Mouse (Mus musculus): ENCODE measurements around the gene Gm4763. TPM values are rescaled to one million over a fixed set of nuclear protein-coding genes. Genes with fewer than 3 reads are reported as not detected.

Gm4763 gene
- total and polyA plus RNA-seq, 3 experiments = not detected

DNA sequence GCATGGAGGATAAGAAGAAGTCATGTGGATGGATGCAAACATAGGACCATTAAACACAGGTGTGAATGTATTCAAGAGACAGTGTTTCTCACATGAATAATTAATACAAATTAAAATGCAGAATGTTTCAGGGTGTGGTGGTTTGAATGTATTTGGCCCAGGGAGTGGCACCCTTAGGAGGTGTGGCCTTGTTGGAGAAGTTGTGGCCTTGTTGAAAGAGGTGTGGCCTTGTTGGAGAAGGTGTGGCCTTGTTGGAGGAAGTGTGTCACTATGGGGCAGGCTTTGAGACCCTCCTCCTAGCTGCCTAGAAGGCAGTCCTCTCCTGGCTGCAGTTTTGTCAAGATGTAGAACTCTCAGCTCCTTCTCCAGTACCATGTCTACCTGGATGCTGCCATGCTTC lies 44.7 kb upstream of the Gm4763 start:
- Histone ChIP-seq H3K9ac (ENCODE audit: control insufficient read depth, low read depth, low read length, poor library complexity, severe bottlenecking) (no peak overlapping the region), H3K4me1 (ENCODE audit: control insufficient read depth in 1 of 2, insufficient read depth in 2 of 2, low read length in 2 of 2) (peaks cover 0 to 4% of the 10 kb centered on the region in 2 experiments; a peak in 2 of 4 replicates), H3K4me3 (ENCODE audit: control insufficient read depth in 1 of 2, insufficient read depth in 1 of 2, low read depth in 2 of 2, low read length in 2 of 2) (no peak overlapping the region), H3K79me2 (ENCODE audit: control insufficient read depth, insufficient read depth, low read length, poor library complexity) (no peaks in the 10 kb centered on the region), H3K9me3 (replicated peaks; ENCODE audit: insufficient read depth, low read length) (no peaks in the 10 kb centered on the region), H3K36me3 (ENCODE audit: control insufficient read depth in 1 of 2, insufficient read depth in 2 of 2, low read length in 2 of 2) (no peaks in the 10 kb centered on the region), H3K27me3 (ENCODE audit: control insufficient read depth in 1 of 2, insufficient read depth in 2 of 2, low read length in 2 of 2) (no peaks in the 10 kb centered on the region), H3K27ac (ENCODE audit: control insufficient read depth, low read depth, low read length) (no peak overlapping the region)
- peak; percentile 16 for DNase-seq (ENCODE audit: low read depth, low spot score)
- no peak for TF ChIP-seq ZKSCAN1 (IDR thresholded peaks at IDR 0.05; ENCODE audit: low read depth, low read length)
- TF ChIP-seq TAL1 (IDR thresholded peaks at IDR 0.05; ENCODE audit: low read length) = no peak
- TF ChIP-seq MYC (IDR thresholded peaks at IDR 0.05; ENCODE audit: low read depth, low read length) = no peak
- TF ChIP-seq ZC3H11A (IDR thresholded peaks at IDR 0.05; ENCODE audit: low read depth, low read length) = no peak
- TF ChIP-seq MYB (IDR thresholded peaks at IDR 0.05; ENCODE audit: low read depth, low read length) = no peak
- TF ChIP-seq TCF12 (IDR thresholded peaks at IDR 0.05; ENCODE audit: low read depth, low read length) = no peak
- no peak for TF ChIP-seq USF1 (IDR thresholded peaks at IDR 0.05; ENCODE audit: low read depth, low read length)
- no peak for TF ChIP-seq GATA1 (IDR thresholded peaks at IDR 0.05; ENCODE audit: low read depth, low read length)
- no peak for TF ChIP-seq NRF1 (IDR thresholded peaks at IDR 0.05; ENCODE audit: insufficient read depth, low read depth, low read length, poor library complexity, severe bottlenecking)
- TF ChIP-seq MAZ (IDR thresholded peaks at IDR 0.05; ENCODE audit: low read depth, low read length) = no peak
- no peak for TF ChIP-seq CHD1 (IDR thresholded peaks at IDR 0.05; ENCODE audit: low read depth, low read length)
- no peak for TF ChIP-seq CHD2 (IDR thresholded peaks at IDR 0.05; ENCODE audit: low read length)
- no peak for TF ChIP-seq RAD21 (IDR thresholded peaks at IDR 0.05; ENCODE audit: low read depth, low read length)
- no peak for TF ChIP-seq GABPA (IDR thresholded peaks at IDR 0.05; ENCODE audit: low read depth, low read length)
- no peak for TF ChIP-seq E2F4 (IDR thresholded peaks at IDR 0.05; ENCODE audit: borderline replicate concordance, low read depth, low read length)
- TF ChIP-seq ZMIZ1 (IDR thresholded peaks at IDR 0.05; ENCODE audit: low read depth, low read length) = no peak
- no peak for TF ChIP-seq USF2 (IDR thresholded peaks at IDR 0.05; ENCODE audit: borderline replicate concordance in 1 of 2, insufficient read depth in 1 of 2, low read depth in 1 of 2, low read length in 2 of 2)

DNA sequence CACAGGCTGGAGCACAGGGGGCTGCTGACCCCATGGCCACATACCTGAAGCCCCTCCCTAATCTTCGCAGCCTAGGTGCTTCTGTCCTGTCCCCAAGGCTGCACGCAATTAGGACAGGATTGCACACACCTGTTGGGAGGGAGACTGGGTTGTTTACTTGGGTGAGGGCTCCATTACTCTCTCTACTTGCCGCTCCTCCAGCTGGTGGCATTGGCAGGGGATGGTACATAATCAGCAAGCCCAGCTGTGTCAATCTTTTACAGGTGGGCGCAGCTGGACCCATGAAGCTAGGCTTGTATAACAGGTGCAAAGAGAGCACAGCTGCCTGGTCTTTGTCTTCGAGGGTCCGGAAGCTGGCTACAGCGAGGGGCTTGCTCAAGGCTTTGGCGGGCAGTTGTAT lies 35.9 kb upstream of the Gm4763 start:
- no peaks in the 10 kb centered on the region for H3K9me3 ChIP-seq (replicated peaks; ENCODE audit: insufficient read depth, low read length)
- H3K27ac ChIP-seq (ENCODE audit: control insufficient read depth, low read depth, low read length) = no peak overlapping the region
- H3K4me1 ChIP-seq (ENCODE audit: control insufficient read depth in 1 of 2, insufficient read depth in 2 of 2, low read length in 2 of 2) = no peaks in the 10 kb centered on the region
- no peaks in the 10 kb centered on the region for H3K79me2 ChIP-seq (ENCODE audit: control insufficient read depth, insufficient read depth, low read length, poor library complexity)
- H3K9ac ChIP-seq (ENCODE audit: control insufficient read depth, low read depth, low read length, poor library complexity, severe bottlenecking) = no peak overlapping the region
- H3K27me3 ChIP-seq (ENCODE audit: control insufficient read depth in 1 of 2, insufficient read depth in 2 of 2, low read length in 2 of 2) = peaks cover 0 to 2% of the 10 kb centered on the region in 2 experiments; a peak in 1 of 4 replicates
- H3K4me3 ChIP-seq (ENCODE audit: control insufficient read depth in 1 of 2, insufficient read depth in 1 of 2, low read depth in 2 of 2, low read length in 2 of 2) = no peak overlapping the region
- no peak for TF ChIP-seq MAX (IDR thresholded peaks at IDR 0.05; ENCODE audit: low read length)
- TF ChIP-seq USF1 (IDR thresholded peaks at IDR 0.05; ENCODE audit: low read depth, low read length) = no peak
- no peak for TF ChIP-seq ELF1 (IDR thresholded peaks at IDR 0.05; ENCODE audit: low read depth, low read length)
- TF ChIP-seq RCOR1 (IDR thresholded peaks at IDR 0.05; ENCODE audit: low read depth, low read length) = no peak
- no peak for TF ChIP-seq TBP (IDR thresholded peaks at IDR 0.05; ENCODE audit: low read depth, low read length)
- no peak for TF ChIP-seq SMC3 (IDR thresholded peaks at IDR 0.05; ENCODE audit: low read depth, low read length)
- no peaks in the 10 kb centered on the region for H3K36me3 ChIP-seq (ENCODE audit: control insufficient read depth in 1 of 2, insufficient read depth in 2 of 2, low read length in 2 of 2)
- no peak for DNase-seq (ENCODE audit: low read depth, low spot score)
